Mouse (Mus musculus): Measurements from ENCODE around the gene Derl2. TPM values are rescaled to one million over a fixed set of nuclear protein-coding genes. Genes with fewer than 3 reads are reported as not detected.
A peak's percentile ranks its signal among the peaks of the same experiment; 100 is the strongest.

Gene Derl2
- polyA plus RNA-seq, 1 experiment from 2014 or later, result 36.2 TPM

DNA sequence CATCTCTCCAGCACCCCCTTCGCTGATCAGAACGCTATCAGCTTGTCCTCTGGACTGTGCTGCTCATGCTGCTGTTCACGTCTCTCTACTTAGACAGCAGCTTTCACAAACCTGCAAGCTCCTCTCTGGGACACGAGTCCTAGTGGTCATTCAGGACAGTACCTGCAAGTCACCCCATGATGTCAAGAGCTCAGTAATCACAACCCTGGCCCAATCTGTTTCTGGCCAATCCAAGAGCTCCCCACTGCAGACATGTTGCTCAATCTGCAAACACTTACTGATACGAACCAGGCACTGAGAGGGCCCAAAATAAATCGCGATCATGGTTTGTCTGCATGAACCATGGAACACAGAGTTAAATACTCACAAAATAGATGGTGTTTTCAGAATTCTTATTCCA is 6.9 kb downstream of the Derl2 start:
- no peak overlapping the region for H3K9ac ChIP-seq (replicated peaks)
- peaks cover 15% of the 10 kb centered on the region for H3K4me1 ChIP-seq (replicated peaks)
- H3K4me2 ChIP-seq (replicated peaks), result no peak overlapping the region
- H3K9me3 ChIP-seq, result no peaks in the 10 kb centered on the region
- H3K27ac ChIP-seq, result no peak overlapping the region
- no peaks in the 10 kb centered on the region for H3K27me3 ChIP-seq
- H3K4me3 ChIP-seq (replicated peaks), result no peak overlapping the region
- peaks cover 44% of the 10 kb centered on the region for H3K36me3 ChIP-seq
- 94% methylated on average over 7 of the region's 7 CpGs for WGBS
- no peak for ATAC-seq

DNA sequence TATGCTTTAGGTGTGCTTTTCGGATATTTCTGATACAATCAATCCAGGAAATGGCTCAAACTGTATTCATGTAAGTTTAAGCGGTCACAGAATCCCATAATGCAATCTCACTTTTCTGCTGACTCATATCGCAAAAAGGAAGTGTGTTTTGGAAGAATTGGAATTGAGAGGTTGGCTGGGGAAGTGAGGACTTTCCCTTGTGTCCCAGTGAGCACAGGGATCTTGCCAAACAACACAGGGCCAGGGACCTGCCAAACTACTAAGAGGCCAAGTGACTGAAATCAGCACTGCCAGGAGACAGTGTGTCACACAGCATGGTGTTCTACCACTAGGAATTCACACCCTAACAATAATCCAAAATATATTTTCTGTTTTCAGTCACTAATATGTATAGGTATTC is 11.3 kb downstream of the Derl2 start:
- Histone ChIP-seq H3K9ac (replicated peaks) (no peak overlapping the region), H3K27me3 (no peaks in the 10 kb centered on the region), H3K27ac (no peak overlapping the region), H3K4me1 (replicated peaks) (peaks cover 8% of the 10 kb centered on the region), H3K4me3 (replicated peaks) (no peak overlapping the region), H3K36me3 (peaks cover 42% of the 10 kb centered on the region), H3K9me3 (no peaks in the 10 kb centered on the region), H3K4me2 (replicated peaks) (no peak overlapping the region)
- ATAC-seq, result no peak
- WGBS, result 94% methylated on average over 3 of the region's 3 CpGs

DNA sequence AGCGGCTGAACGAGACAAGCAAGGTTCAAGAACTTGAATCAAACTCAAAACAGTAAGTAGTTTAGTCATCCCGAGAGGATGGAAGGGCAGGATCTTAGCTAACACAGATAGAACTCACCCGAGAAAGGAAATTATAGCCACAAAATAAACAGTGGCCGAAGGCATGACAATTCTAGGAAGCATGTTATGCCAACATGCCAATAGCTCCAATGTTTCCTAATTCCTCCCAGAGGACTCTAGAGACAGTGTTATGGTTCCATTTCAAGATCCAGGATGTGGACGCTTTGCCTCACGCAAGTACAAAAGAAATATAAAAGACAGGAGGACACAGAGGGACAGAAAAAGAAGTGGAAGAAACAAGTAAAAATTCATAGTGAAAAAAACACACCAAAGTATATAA is 11.8 kb downstream of the Derl2 start:
- Histone ChIP-seq H3K4me1 (replicated peaks) (peaks cover 13% of the 10 kb centered on the region), H3K4me3 (replicated peaks) (no peak overlapping the region), H3K4me2 (replicated peaks) (no peak overlapping the region), H3K9me3 (no peaks in the 10 kb centered on the region), H3K36me3 (peaks cover 41% of the 10 kb centered on the region), H3K9ac (replicated peaks) (no peak overlapping the region), H3K27me3 (no peaks in the 10 kb centered on the region), H3K27ac (no peak overlapping the region)
- WGBS, result 92% methylated on average over 7 of the region's 7 CpGs
- no peak for ATAC-seq

DNA sequence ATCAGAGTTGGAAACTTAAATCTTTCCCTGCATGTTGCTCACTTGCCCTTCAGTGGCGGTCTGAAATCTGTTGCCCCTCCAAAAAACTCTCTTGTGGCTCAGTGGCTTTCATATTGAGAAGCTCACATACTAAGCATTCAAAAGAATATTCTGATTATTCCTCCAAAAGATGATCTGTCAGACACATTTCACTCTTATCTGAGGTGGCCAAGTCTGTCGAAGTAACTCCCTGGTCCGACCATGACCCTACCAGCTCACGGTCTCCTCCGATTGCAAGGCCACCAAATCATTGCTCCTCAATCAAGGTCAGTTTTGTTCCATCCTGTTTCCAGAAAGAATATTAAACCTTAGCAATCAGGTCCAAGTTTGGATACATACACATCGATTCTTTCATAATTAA is 12.6 kb downstream of the Derl2 start:
- H3K27me3 ChIP-seq, result no peaks in the 10 kb centered on the region
- 97% methylated on average over 6 of the region's 6 CpGs for WGBS
- H3K9ac ChIP-seq (replicated peaks), result no peak overlapping the region

DNA sequence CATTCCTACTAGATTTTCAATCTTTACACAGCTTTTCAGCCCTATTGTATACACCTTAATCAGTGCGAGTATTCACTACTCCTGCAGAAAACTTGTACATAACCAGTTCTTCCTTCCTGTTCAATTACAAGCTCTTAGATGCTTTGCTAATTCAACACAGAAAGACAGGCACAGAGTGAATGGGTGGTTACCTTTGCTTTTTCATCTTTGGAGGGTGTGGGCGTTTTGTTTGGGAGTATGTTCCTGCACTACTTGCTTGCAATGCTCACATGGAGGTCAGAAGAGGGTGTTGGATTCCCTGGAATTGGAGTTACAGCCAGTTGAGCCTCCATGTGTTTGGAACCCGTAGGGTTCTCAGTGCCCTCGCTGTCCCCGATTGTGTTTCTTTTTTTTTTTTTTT is 14.6 kb downstream of the Derl2 start:
- no peak for ATAC-seq
- Histone ChIP-seq H3K27ac (no peak overlapping the region), H3K27me3 (no peaks in the 10 kb centered on the region), H3K4me3 (replicated peaks) (peak overlapping the region; percentile 94), H3K9me3 (no peaks in the 10 kb centered on the region), H3K36me3 (peaks cover 19% of the 10 kb centered on the region), H3K4me2 (replicated peaks) (peak overlapping the region; percentile 43), H3K9ac (replicated peaks) (peak overlapping the region; percentile 51; the same call in 1 of the 2 replicates), H3K4me1 (replicated peaks) (peaks cover 25% of the 10 kb centered on the region)
- 65% methylated on average over 5 of the region's 5 CpGs for WGBS

More for the DNA sequence above, 12.6 kb downstream of the Derl2 start:
- Histone ChIP-seq H3K27ac (no peak overlapping the region), H3K4me3 (replicated peaks) (no peak overlapping the region), H3K9me3 (no peaks in the 10 kb centered on the region), H3K4me1 (replicated peaks) (peaks cover 21% of the 10 kb centered on the region), H3K36me3 (peaks cover 33% of the 10 kb centered on the region), H3K4me2 (replicated peaks) (no peak overlapping the region)
- ATAC-seq, result no peak

DNA sequence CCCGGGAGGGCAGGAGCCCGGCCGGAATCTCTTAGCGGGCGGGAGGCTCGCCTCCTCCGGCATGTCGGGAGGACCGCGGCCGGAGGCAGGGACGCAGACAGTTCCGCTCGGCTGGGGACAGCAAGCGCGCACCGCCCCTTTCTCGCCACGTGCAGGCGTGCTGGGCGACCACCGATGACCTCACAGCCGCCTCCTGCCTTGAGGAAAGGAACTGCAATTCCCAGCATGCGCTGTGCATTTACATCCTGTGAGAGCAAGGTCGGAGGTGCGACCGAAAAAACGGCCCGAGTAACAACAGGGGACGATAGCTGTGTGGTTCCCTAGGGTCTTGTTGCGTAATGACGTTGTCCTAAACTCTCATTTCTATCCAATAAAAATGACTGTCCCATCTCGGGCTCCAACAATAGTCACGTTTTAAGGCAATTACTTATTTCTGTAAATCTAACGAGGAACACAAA is 15.3 kb downstream of the Derl2 start, which contains the start of gene Dhx33:
Dhx33 (minus strand) TSS at position 122 of the 458 bp plus-strand sequence.
- no peaks in the 10 kb centered on the region for H3K9me3 ChIP-seq
- peaks cover 19% of the 10 kb centered on the region for H3K36me3 ChIP-seq
- ATAC-seq, result peak; percentile 99
- peak within 1 kb of the TSS; percentile 94 for H3K4me3 ChIP-seq (replicated peaks)
- under 1% methylated on average over 35 of the region's 35 CpGs for WGBS
- H3K4me2 ChIP-seq (replicated peaks), result peak within 1 kb of the TSS; percentile 86
- peak within 1 kb of the TSS; percentile 82 for H3K27ac ChIP-seq
- H3K4me1 ChIP-seq (replicated peaks), result peaks cover 25% of the 10 kb centered on the region
- no peaks in the 10 kb centered on the region for H3K27me3 ChIP-seq
- peak within 1 kb of the TSS; percentile 81 for H3K9ac ChIP-seq (replicated peaks)

DNA sequence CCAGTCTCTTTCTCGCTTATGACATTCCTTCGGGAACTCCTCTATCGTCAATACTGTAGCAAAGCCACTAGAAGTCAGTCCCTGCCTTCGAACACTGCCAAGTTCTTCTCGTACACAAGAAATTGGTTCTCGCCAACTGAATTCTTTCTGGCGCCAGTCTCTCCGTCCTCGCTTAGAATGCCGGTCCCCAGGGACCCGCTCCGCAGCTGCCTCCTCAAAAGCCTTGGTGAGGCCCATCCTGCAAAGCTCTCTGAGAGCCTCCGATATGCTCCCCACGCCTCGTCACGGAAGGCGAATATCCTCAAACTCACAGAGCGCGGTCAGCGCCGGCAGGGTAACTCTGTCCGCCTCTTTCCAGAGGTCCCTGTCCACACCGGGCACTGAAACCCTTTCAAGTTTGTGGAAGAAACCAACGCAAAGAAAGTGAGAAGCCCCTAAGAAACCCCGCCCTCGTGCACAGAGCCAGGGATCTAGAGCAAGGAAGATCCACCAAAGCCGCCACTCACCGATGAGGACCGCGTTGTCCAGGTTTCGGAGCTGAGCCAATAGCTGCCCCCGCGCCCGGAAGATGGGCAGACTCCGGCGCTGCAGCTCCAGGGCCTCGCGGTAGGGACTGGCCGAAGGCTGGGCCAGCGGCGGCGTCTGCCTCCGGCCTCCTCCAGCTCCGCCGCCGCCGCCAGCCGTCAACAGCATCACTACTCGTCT is 15.9 kb downstream of the Derl2 start:
- Histone ChIP-seq H3K27me3 (no peaks in the 10 kb centered on the region), H3K4me2 (replicated peaks) (peak overlapping the region; percentile 86), H3K36me3 (peaks cover 19% of the 10 kb centered on the region), H3K9me3 (no peaks in the 10 kb centered on the region), H3K27ac (peak overlapping the region; percentile 82), H3K4me1 (replicated peaks) (peaks cover 25% of the 10 kb centered on the region), H3K9ac (replicated peaks) (peak overlapping the region; percentile 81), H3K4me3 (replicated peaks) (peak overlapping the region; percentile 94)
- peak; percentile 92 for ATAC-seq
- WGBS, result under 1% methylated on average over 49 of the region's 49 CpGs

DNA sequence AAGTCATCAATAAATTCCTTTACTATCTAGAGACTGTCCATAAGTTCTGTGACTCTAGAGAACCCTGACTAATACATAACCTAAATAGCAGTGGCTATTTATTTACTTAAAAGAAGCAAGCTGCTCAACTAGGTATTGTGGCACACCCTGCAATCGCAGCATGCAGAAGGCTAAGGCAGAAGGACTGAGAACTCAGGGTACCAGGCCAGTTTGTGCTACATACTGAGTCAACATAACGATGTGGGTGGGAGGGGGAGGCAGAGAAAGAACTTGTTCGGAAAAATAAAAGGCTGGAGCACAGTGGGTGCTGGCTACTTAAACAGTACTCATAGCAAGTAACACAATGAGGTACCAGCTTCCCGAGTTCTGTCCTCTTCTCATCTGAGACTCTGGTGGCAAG is 18.5 kb downstream of the Derl2 start:
- peaks cover 25% of the 10 kb centered on the region for H3K4me1 ChIP-seq (replicated peaks)
- no peak overlapping the region for H3K4me2 ChIP-seq (replicated peaks)
- H3K36me3 ChIP-seq, result peaks cover 34% of the 10 kb centered on the region
- no peaks in the 10 kb centered on the region for H3K9me3 ChIP-seq
- no peak overlapping the region for H3K9ac ChIP-seq (replicated peaks)
- H3K27me3 ChIP-seq, result no peaks in the 10 kb centered on the region
- H3K4me3 ChIP-seq (replicated peaks), result no peak overlapping the region
- WGBS, result 86% methylated on average over 4 of the region's 4 CpGs
- no peak overlapping the region for H3K27ac ChIP-seq
- ATAC-seq, result no peak

DNA sequence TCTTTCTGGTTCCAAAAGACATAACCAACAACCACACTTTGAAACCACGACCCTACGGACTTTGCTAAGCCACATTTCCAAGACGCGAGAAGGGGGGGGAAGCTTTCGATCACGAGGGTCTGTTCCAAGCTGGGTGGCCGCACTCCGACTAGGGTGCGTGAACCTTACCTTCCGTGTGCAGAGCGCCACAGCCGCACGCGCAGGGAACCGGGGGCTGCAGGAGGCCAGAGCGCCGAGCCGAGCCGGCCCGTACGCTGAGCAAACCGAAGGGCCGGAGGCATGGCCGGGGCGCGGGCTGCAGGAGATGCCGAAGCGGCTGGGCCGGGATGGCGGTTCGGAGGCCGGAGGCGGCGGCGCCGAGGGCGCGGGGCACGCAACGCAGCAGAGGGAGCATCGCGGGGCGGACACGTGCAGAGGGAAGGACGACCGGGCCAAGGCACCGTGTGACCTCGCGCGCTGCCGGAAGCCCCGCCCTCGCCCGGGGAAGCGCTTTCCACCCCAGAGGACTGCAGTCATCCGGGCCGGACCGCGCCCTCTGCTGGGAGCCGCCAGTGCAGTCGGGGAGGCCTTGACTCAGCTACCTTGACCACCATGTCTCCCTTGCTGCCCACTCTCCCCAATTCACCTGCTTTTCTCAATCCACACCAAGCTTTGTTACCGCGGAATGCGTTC is 36.9 kb downstream of the Derl2 start, which contains the start of gene C1qbp:
C1qbp (minus strand) TSS at position 470 of the 672 bp plus-strand sequence.
- Histone ChIP-seq H3K4me1 (replicated peaks) (peaks cover 13% of the 10 kb centered on the region), H3K36me3 (peaks cover 63% of the 10 kb centered on the region), H3K9ac (replicated peaks) (peak within 1 kb of the TSS; percentile 94), H3K9me3 (no peaks in the 10 kb centered on the region), H3K27ac (peak within 1 kb of the TSS; percentile 51; the same call in 1 of the 2 replicates), H3K4me3 (replicated peaks) (peak within 1 kb of the TSS; percentile 97), H3K4me2 (replicated peaks) (peak within 1 kb of the TSS; percentile 83), H3K27me3 (no peaks in the 10 kb centered on the region)
- peak; percentile 98 for ATAC-seq
- WGBS, result under 1% methylated on average over 60 of the region's 64 CpGs

DNA sequence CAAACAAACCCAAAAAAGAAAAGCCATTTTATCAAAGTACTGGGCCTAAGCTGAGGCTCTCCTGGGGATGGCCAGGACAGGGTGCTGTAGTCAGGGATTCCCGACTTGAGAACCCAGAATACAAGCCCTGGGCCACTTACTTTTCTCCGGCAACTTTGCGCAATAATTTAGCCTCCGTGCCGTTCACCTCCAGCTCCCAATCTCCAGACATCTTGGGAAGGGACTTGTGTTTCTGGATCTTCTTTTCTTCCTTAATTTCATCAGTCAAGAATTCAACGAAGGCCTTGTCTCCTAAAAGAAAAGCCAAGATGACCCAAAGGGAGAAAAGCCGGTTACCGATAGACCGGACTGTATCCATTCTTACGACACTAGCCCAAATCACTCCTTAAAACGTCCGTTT is 37.6 kb downstream of the Derl2 start:
- Histone ChIP-seq H3K27ac (no peak overlapping the region), H3K27me3 (no peaks in the 10 kb centered on the region), H3K9ac (replicated peaks) (peak overlapping the region; percentile 94), H3K9me3 (no peaks in the 10 kb centered on the region), H3K4me1 (replicated peaks) (peaks cover 13% of the 10 kb centered on the region), H3K4me2 (replicated peaks) (peak overlapping the region; percentile 83), H3K4me3 (replicated peaks) (peak overlapping the region; percentile 97), H3K36me3 (peaks cover 63% of the 10 kb centered on the region)
- 11% methylated on average over 12 of the region's 12 CpGs for WGBS
- no peak for ATAC-seq

DNA sequence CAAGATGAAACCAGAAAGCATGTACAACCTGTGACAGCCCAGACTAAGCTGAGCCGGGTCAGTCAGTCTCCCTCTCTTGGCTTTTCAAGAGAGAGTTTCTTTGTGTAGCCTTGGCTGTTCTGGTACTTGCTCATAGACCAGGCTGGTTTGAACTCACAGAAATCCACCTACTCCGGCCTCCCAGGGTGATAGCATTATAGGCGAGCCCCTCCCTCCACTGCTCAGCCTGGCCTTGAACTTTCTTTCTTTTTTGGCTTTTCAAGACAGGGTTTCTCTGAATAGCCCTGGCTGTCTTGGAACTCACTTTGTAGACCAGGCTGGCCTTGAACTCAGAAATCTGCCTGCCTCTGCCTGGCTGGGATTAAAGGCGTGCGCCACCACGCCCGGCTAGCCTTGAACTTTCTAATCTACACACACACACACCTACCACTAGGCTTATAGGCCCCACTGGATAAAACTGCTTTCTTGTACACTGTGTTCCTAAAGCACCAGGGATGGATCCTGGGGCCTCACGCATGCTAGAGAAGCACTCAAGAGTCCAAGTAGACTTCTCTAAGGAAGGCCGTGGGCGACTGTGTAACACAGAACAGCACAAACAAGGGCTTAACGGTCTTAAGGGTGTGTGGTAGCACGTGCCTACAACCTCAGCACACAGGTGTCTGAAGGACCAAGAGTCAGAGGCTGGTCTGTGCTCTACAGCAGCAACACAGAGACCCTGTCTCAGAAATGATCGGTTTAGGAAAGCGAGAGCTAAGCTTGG is 38.7 kb downstream of the Derl2 start:
- ATAC-seq, result no peak
- Histone ChIP-seq H3K36me3 (peaks cover 62% of the 10 kb centered on the region), H3K27me3 (no peaks in the 10 kb centered on the region), H3K9me3 (no peaks in the 10 kb centered on the region), H3K9ac (replicated peaks) (no peak overlapping the region; the same call in 1 of the 2 replicates), H3K4me3 (replicated peaks) (no peak overlapping the region), H3K27ac (no peak overlapping the region), H3K4me2 (replicated peaks) (peak overlapping the region; percentile 83; the same call in 1 of the 2 replicates), H3K4me1 (replicated peaks) (peaks cover 13% of the 10 kb centered on the region)
- 95% methylated on average over 14 of the region's 14 CpGs for WGBS

DNA sequence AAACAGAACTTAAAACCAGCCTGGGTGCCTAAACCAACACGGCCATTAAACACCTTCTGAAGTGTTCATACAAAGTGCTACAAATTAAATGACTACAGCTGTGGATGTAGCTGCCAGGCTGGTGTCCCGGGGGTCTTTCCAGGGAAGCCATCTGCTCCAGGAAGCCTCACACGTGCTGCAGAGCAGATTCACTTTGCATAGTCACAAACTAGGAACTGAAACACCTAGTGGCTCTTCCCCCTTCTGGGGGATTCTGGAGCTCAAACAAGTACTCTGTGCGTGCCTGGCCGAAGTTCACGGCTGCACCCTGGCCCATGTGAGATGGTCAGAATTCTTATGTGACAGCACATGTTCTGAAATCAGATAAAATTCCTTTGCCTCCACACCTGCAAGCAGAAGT is 39.4 kb downstream of the Derl2 start:
- Histone ChIP-seq H3K4me3 (replicated peaks) (no peak overlapping the region), H3K27me3 (no peaks in the 10 kb centered on the region), H3K9me3 (no peaks in the 10 kb centered on the region), H3K4me1 (replicated peaks) (peaks cover 13% of the 10 kb centered on the region), H3K4me2 (replicated peaks) (no peak overlapping the region), H3K9ac (replicated peaks) (no peak overlapping the region), H3K36me3 (peaks cover 61% of the 10 kb centered on the region), H3K27ac (no peak overlapping the region)
- ATAC-seq, result no peak
- WGBS, result 88% methylated on average over 6 of the region's 6 CpGs

All from midbrain, embryonic 13.5 days (tissue).